Mouse (Mus musculus) spleen, adult 10 weeks (tissue): Measurements from ENCODE around the gene Adgrg7. TPM values are rescaled to one million over a fixed set of nuclear protein-coding genes. Genes with fewer than 3 reads are reported as not detected.

Experiments used
- polyA plus RNA-seq: library from polyadenylated mRNA; stranded (reverse); fragments of 350-450 nt; fragmentation: Illumina TruSeq; extraction: RNeasy Lipid Tissue Mini Kit (QIAGEN cat#74804); gene quantifications from one replicate; pipeline ENCODE4 v1.2.3, GENCODE M21; 2015; ENCODE audit warnings: low replicate concordance; ENCODE audit not compliant: insufficient read depth

The Adgrg7 gene
- 0.11 TPM for polyA plus RNA-seq

GRCm38 (mm10) chr16:56795481-56796139 lies at the start of gene Adgrg7:
Gene Adgrg7 (minus strand): TSS chr16:56795855.

GRCm38 (mm10) chr16:56717224-56718200 lies 78.1 kb downstream of the Adgrg7 start, which contains the start of gene Tfg:
Gene Tfg (minus strand): TSS chr16:56717450.

Other genes starting within 250 kb of the Adgrg7 start
- 55.2 TPM for gene Tfg, start 78.4 kb downstream of the Adgrg7 start, polyA plus RNA-seq
- 0.84 TPM for gene Tmem45a, start 90.3 kb upstream of the Adgrg7 start, polyA plus RNA-seq
- not detected for gene Lnp1, start 132.2 kb upstream of the Adgrg7 start, polyA plus RNA-seq